Mouse (Mus musculus) gastrocnemius, postnatal 25 days (tissue): ENCODE measurements around the gene Bdkrb2. TPM values are rescaled to one million over a fixed set of nuclear protein-coding genes. Genes with fewer than 3 reads are reported as not detected.

Experiments used
- total RNA-seq, 2 experiments: library from RNA; stranded (reverse); gene quantifications; 1 replicate in 1 of 2; 2 replicates in 1 of 2; pipeline ENCODE4 v1.2.3; 2021

The Bdkrb2 gene
- total RNA-seq, 2 experiments from 2014 or later = 0.35 to 0.49 TPM

Other genes with a start within 250 kb of the Bdkrb2 start
- not detected for gene Tunar, start 229.4 kb upstream of the Bdkrb2 start, total RNA-seq
- under 1 TPM; 0.43 to 0.46 TPM for gene D430019H16Rik, start 109.4 kb upstream of the Bdkrb2 start, total RNA-seq
- gene Bdkrb1, start 39.9 kb downstream of the Bdkrb2 start, total RNA-seq = not detected
- gene Gskip, start 121.6 kb downstream of the Bdkrb2 start, total RNA-seq = 1 to 10 TPM; 3.9 to 6.0 TPM
- gene Atg2b, start 122.0 kb downstream of the Bdkrb2 start, total RNA-seq = 10 to 100 TPM; 13.4 to 15.1 TPM
- not detected for gene Ak7, start 142.8 kb downstream of the Bdkrb2 start, total RNA-seq
- gene Papola, start 221.5 kb downstream of the Bdkrb2 start, total RNA-seq = 10 to 100 TPM; 76.0 to 79.2 TPM